Mouse (Mus musculus) lung, adult 2 months (tissue): Measurements from ENCODE around the gene Tmtc2. TPM values are rescaled to one million over a fixed set of nuclear protein-coding genes. Genes with fewer than 3 reads are reported as not detected.

Experiments used
- DNase-seq: peaks from one replicate; pipeline ENCODE4 v3.0.0; 2022
- H3K4me1 ChIP-seq: fragments of 200-500 bp; 2 replicates; pipeline ENCODE4 v1.6.1; 2011; ENCODE audit warnings: low read length; ENCODE audit not compliant: control insufficient read depth, insufficient read depth
- H3K4me3 ChIP-seq: fragments of 200-500 bp; replicated peaks from 2 replicates; pipeline ENCODE3; 2011; ENCODE audit warnings: low read depth, mild to moderate bottlenecking, control low read depth, low read length; ENCODE audit errors: extremely low read depth
- CTCF ChIP-seq: fragments of 200-500 bp; IDR thresholded peaks from 2 replicates; pipeline ENCODE4 v1.5.1; 2011; ENCODE audit warnings: mild to moderate bottlenecking, low read length, control low read depth; ENCODE audit not compliant: insufficient read depth
- POLR2A ChIP-seq: fragments of 200-500 bp; IDR thresholded peaks from 2 replicates; pipeline ENCODE4 v1.6.1; 2011; ENCODE audit warnings: low read depth, mild to moderate bottlenecking, control low read depth, low read length, borderline replicate concordance; ENCODE audit errors: extremely low read depth
- WGBS: fragments of 180-500 bp; shearing (Covaris S2); methylation state at CpG from one replicate; pipeline ENCODE4 v1.1.7; 2018; 5-methylcytosine and 5-hydroxymethylcytosine counted together
- polyA plus RNA-seq: library from polyadenylated mRNA; depleted of rRNA; stranded (reverse); fragments of >200 nt; gene quantifications from 2 replicates; pipeline ENCODE4 v1.2.3, GENCODE M21; 2012

Tmtc2 gene
- polyA plus RNA-seq, 1 experiment = 17.7 TPM

DNA sequence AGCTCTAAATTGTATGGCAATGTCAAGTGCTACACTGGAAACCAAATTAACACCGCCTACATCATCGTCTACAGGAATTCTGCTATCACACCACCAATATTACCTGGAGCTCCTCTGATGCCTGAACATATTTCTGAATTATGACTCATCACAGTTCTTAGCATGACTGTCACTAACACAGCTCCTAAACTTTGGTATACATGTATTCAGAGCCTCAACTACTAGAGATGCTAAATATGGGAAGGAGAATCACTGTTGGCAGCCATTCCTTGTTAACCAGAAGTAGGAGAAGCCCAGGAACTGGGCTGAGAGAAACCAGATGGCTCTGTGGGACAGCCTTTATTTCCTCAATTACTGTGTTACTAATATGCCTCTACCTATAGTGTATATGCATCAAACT is 382.2 kb downstream of the Tmtc2 start:
- Histone ChIP-seq H3K4me1 (no peaks in the 10 kb centered on the region; the same call in 1 of the 2 replicates), H3K4me3 (no peak overlapping the region)
- no peak for DNase-seq
- TF ChIP-seq CTCF (no peak), POLR2A (no peak)
- WGBS = 96% methylated on average over 2 of the region's 2 CpGs

DNA sequence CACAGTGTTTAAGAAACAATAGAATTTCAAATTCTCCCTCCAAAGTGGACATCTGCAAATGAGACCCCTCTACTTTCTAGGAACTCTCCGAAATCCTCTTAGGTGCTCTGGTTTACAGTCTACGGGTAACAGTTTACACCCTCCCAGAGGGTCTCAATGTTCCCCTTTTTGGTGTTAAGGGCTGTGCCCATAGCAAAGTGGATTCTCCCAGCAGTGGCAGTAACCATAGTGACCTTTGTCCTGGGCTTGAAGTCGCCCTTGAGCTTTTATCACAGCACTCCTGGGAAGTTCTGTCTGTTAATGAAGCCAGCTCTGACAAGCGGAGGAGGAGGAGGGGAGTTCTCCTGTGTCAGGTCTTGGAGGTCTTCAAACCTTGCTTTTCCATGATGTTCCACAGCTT is 384.5 kb downstream of the Tmtc2 start:
- 85% methylated on average over 4 of the region's 4 CpGs for WGBS
- TF ChIP-seq POLR2A (no peak), CTCF (no peak)
- DNase-seq = no peak
- Histone ChIP-seq H3K4me1 (no peaks in the 10 kb centered on the region; the same call in 1 of the 2 replicates), H3K4me3 (no peak overlapping the region)

DNA sequence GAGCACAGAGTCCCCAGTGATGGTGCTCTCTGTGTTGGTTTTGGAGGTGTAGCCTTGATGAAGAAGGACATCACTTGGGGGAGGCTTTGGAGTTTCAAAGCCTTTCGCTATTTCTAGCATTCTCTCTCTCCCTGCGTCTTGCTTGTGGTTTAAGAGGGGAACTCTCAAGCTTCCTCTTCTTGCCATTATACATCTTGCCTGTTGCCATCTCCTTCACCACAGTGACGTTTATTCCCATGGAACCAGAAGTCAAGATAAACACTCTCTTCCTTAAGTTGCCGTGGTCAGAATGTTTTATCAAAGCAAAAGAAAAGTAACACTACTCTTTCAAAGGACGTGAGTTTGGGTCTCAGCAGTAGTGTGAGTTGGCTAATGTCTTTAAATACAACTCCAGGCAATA is 387.6 kb downstream of the Tmtc2 start:
- Histone ChIP-seq H3K4me3 (no peak overlapping the region), H3K4me1 (no peaks in the 10 kb centered on the region; the same call in 1 of the 2 replicates)
- WGBS = 51% methylated on average over 5 of the region's 5 CpGs
- TF ChIP-seq CTCF = no peak
- TF ChIP-seq POLR2A = no peak
- no peak for DNase-seq

- no peak for DNase-seq
- Histone ChIP-seq H3K4me1 (no peaks in the 10 kb centered on the region), H3K4me3 (no peak overlapping the region)
- TF ChIP-seq CTCF = no peak
- no peak for TF ChIP-seq POLR2A
- WGBS = 58% methylated on average over 5 of the region's 5 CpGs
Observed at GRCm38 (mm10) chr10:105168443-105169102, 405.7 kb downstream of the Tmtc2 start.

DNA sequence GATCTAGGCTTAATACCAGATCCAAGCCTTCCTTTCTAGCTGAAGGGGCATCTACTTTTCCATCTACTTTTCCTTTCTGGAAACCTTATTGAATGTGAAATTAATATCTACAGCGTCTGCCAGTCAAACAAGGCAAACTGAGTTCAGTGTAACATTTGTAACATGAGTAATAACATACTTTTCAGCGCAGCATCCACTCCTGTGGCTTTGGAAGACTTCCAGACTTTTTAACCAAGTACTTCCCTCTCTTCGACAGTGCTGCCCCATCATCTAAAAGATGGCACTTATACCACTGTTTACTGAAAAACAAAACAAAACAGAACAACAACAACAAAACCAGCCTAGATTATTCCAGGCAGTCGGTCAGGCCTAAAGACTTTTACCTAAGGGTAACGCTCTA is 409.0 kb downstream of the Tmtc2 start:
- Histone ChIP-seq H3K4me3 (no peak overlapping the region), H3K4me1 (no peaks in the 10 kb centered on the region)
- no peak for DNase-seq
- 70% methylated on average over 5 of the region's 5 CpGs for WGBS
- TF ChIP-seq CTCF (no peak), POLR2A (no peak)

DNA sequence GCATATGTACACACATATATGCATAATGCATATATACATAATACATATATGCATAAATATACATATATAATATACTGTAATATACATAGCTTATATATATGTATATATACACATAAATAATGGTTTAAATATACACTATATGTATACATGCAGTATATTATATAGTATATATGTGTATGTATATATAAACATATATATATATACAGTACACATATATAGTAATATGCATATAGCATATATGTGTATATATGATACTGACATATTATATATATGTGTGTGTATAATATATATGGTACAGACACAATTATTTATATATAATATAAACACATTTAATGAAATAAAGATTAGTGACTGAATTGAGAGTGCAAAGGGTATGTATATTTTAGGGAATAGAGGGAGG is 420.5 kb downstream of the Tmtc2 start:
- Histone ChIP-seq H3K4me3 (no peak overlapping the region), H3K4me1 (no peaks in the 10 kb centered on the region)
- no peak for DNase-seq
- no peak for TF ChIP-seq CTCF
- TF ChIP-seq POLR2A = no peak

- TF ChIP-seq POLR2A = no peak
- no peak for TF ChIP-seq CTCF
- Histone ChIP-seq H3K4me1 (no peaks in the 10 kb centered on the region), H3K4me3 (no peak overlapping the region)
- WGBS = 26% methylated on average over 4 of the region's 4 CpGs
- no peak for DNase-seq
Observed at GRCm38 (mm10) chr10:105144382-105144781, 429.9 kb downstream of the Tmtc2 start.

GRCm38 (mm10) chr10:105142201-105142600 is 432.1 kb downstream of the Tmtc2 start:
- no peaks in the 10 kb centered on the region for H3K4me1 ChIP-seq
- TF ChIP-seq CTCF (no peak), POLR2A (no peak)
- no peak overlapping the region for H3K4me3 ChIP-seq
- DNase-seq = no peak
- WGBS = 74% methylated on average over 3 of the region's 3 CpGs
